Mouse (Mus musculus): Measurements from ENCODE around the gene Gtf2ird2.

DNA sequence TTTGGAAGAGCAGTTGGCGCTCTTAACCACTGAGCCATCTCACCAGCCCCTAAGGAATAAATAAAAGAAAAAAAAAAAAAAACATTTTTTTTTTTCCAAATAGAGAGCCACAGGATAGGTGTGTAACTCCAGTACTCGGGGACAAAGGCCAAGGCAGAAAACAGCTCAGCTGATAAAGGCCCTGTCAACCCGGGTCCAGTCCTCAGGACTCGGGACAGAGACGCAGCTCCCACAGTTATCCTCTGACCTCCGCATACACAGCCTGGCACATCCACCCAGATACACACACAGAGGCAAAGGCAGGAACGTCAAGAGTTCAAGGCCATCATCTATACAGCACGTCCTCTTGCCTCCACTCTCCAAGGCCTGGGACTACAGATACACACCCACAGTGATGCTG is 13.7 kb upstream of the Gtf2ird2 start:
- no peak for TF ChIP-seq POLR2A (IDR thresholded peaks at IDR 0.05; ENCODE audit: low read depth, low read length)
- TF ChIP-seq CTCF (conservative IDR thresholded peaks at IDR 0.05; ENCODE audit: insufficient read depth, insufficient read length, low read depth, low read length), result no peak

All from kidney, adult 2 months (tissue).